Mouse (Mus musculus): ENCODE data around the gene E330017A01Rik. TPM values are rescaled to one million over a fixed set of nuclear protein-coding genes. Genes with fewer than 3 reads are reported as not detected.
"Not testable (repeated sequence)": the region's sequence is repeated elsewhere in the genome, so short reads cannot be mapped to it uniquely, and the experiment has no call there.

E330017A01Rik gene
- polyA plus RNA-seq, 1 experiment from 2014 or later: not detected

DNA sequence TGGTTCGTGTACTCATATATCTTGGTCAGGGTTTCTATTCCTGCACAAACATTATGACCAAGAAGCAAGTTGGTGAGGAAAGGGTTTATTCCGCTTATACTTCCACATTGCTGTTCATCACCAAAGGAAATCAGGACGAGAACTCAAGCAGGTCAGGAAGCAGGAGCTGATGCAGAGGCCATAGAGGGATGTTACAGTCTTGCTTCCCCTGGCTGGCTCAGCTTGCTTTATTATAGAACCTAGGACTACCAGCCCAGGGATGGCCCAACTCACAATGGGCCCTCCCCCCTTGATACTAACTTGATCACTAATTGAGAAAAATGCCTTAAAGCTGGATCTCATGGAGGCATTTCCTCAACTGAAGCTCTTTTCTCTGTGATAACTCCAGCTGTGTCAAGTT is 28.1 kb upstream of the E330017A01Rik start:
- not testable (repeated sequence) for H3K4me3 ChIP-seq (ENCODE audit: low read length); H3K4me1 ChIP-seq (ENCODE audit: control insufficient read depth, insufficient read depth, low read length); ATAC-seq; H3K4me2 ChIP-seq (ENCODE audit: low read depth, low read length); H3K36me3 ChIP-seq (ENCODE audit: control insufficient read depth, insufficient read depth, low read length); H3K27me3 ChIP-seq (replicated peaks; ENCODE audit: control insufficient read depth, insufficient read depth, low read length); H3K9ac ChIP-seq (ENCODE audit: low read depth, low read length); H3K9me3 ChIP-seq (ENCODE audit: control insufficient read depth, low read length); H3K27ac ChIP-seq (ENCODE audit: low read length)
- 78% methylated on average over 3 of the region's 3 CpGs for WGBS

DNA sequence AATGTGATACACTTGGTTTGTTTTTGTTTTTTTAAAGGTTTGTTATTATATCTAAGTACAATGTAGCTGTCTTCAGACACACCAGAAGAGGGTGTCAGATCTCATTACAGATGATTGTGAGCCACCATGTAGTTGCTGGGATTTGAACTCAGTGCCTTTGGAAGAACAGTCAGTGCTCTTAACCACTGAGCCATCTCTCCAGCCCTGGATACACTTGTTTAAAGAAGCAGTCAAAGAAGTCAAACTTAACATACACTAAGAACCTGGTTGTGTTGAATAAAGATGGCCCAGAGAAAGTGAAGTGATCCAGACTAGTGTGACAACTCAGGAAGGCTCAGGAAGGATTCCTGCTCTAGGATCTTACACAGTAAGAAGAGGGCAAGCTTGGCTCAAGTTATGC is 26.6 kb upstream of the E330017A01Rik start:
- H3K9ac ChIP-seq (ENCODE audit: low read depth, low read length); ATAC-seq; H3K4me2 ChIP-seq (ENCODE audit: low read depth, low read length): not testable (repeated sequence)

DNA sequence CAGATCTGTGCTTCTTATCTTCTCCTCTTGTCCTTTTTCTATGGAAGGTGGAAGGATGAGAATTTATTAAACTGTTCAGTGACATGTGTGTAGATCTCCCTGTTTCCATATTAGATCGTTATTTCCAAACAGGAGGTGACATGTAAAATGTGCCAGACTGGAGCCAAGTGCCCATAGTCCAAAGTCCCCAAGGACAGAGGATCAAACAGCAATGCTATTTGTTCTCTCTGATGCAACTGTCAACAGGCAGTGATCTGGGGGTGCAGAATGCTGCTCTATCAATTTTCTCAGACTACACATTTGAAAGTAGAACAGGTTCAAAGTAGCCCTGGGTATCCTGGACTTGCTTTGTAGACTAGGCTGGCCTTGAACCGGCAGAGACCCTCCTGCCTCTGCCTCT is 25.3 kb upstream of the E330017A01Rik start:
- no peak overlapping the region for H3K4me2 ChIP-seq (ENCODE audit: low read depth, low read length)
- H3K4me3 ChIP-seq (ENCODE audit: low read length): no peak overlapping the region
- no peak for ATAC-seq
- 87% methylated on average over 2 of the region's 2 CpGs for WGBS
- H3K27me3 ChIP-seq (replicated peaks; ENCODE audit: control insufficient read depth, insufficient read depth, low read length): no peaks in the 10 kb centered on the region
- H3K27ac ChIP-seq (ENCODE audit: low read length): no peak overlapping the region
- no peaks in the 10 kb centered on the region for H3K9me3 ChIP-seq (ENCODE audit: control insufficient read depth, low read length)
- H3K36me3 ChIP-seq (ENCODE audit: control insufficient read depth, insufficient read depth, low read length): no peaks in the 10 kb centered on the region
- H3K4me1 ChIP-seq (ENCODE audit: control insufficient read depth, insufficient read depth, low read length): no peaks in the 10 kb centered on the region
- H3K9ac ChIP-seq (ENCODE audit: low read depth, low read length): no peak overlapping the region

More for the DNA sequence above, 26.6 kb upstream of the E330017A01Rik start:
- H3K4me3 ChIP-seq (ENCODE audit: low read length); H3K9me3 ChIP-seq (ENCODE audit: control insufficient read depth, low read length); H3K4me1 ChIP-seq (ENCODE audit: control insufficient read depth, insufficient read depth, low read length); H3K27me3 ChIP-seq (replicated peaks; ENCODE audit: control insufficient read depth, insufficient read depth, low read length); H3K27ac ChIP-seq (ENCODE audit: low read length); H3K36me3 ChIP-seq (ENCODE audit: control insufficient read depth, insufficient read depth, low read length): not testable (repeated sequence)

DNA sequence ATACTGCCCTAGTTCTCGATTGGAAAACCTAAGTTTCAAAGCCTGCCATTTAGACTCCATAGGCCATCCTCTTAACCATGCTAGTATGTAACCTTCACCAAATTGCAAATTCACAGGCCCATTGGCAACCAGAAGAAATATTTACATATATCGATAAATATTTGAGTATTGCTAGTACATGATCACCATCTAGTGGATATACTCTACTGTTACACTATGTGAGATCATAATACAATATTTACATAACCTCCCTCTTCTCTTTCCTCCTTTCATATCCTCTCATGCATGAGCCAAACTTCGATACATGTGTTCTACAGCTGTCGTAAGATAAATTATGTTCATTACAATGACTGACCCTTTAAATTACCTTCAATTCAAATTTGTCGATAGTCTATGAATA is 24.5 kb upstream of the E330017A01Rik start:
- Histone ChIP-seq H3K4me3 (ENCODE audit: low read length) (no peak overlapping the region), H3K27ac (ENCODE audit: low read length) (no peak overlapping the region), H3K4me2 (ENCODE audit: low read depth, low read length) (no peak overlapping the region), H3K9ac (ENCODE audit: low read depth, low read length) (no peak overlapping the region), H3K36me3 (ENCODE audit: control insufficient read depth, insufficient read depth, low read length) (no peaks in the 10 kb centered on the region), H3K4me1 (ENCODE audit: control insufficient read depth, insufficient read depth, low read length) (no peaks in the 10 kb centered on the region), H3K9me3 (ENCODE audit: control insufficient read depth, low read length) (no peaks in the 10 kb centered on the region), H3K27me3 (replicated peaks; ENCODE audit: control insufficient read depth, insufficient read depth, low read length) (no peaks in the 10 kb centered on the region)
- ATAC-seq: no peak
- 56% methylated on average over 5 of the region's 5 CpGs for WGBS

DNA sequence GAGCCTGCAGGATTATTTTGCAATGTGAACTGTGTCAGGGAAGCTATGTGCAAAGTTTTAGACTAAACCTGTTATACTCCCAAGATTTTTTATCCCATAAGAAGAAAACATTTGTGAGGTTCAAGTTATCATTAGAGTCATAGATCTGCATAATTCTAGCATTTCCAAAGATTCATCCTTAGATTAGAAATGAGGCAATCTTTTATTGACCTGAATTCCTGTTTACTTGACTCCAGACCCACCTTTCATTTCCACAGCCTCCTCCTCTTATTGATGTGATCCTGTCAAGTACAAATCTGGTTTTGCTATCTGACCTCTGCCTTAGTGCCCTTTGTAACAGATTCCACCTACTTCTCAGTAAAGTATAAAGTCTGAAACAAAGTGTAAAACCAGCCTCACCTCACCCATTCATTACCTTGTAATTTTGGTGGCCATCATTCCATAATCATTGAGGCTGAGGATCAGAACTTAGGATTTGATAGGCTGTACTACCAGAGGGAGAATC is 23.8 kb upstream of the E330017A01Rik start:
- Histone ChIP-seq H3K4me2 (ENCODE audit: low read depth, low read length) (no peak overlapping the region), H3K4me1 (ENCODE audit: control insufficient read depth, insufficient read depth, low read length) (no peaks in the 10 kb centered on the region), H3K4me3 (ENCODE audit: low read length) (no peak overlapping the region), H3K9ac (ENCODE audit: low read depth, low read length) (no peak overlapping the region), H3K36me3 (ENCODE audit: control insufficient read depth, insufficient read depth, low read length) (no peaks in the 10 kb centered on the region), H3K27ac (ENCODE audit: low read length) (no peak overlapping the region), H3K9me3 (ENCODE audit: control insufficient read depth, low read length) (no peaks in the 10 kb centered on the region), H3K27me3 (replicated peaks; ENCODE audit: control insufficient read depth, insufficient read depth, low read length) (no peaks in the 10 kb centered on the region)
- no peak; the same call in 1 of the 2 replicates for ATAC-seq

DNA sequence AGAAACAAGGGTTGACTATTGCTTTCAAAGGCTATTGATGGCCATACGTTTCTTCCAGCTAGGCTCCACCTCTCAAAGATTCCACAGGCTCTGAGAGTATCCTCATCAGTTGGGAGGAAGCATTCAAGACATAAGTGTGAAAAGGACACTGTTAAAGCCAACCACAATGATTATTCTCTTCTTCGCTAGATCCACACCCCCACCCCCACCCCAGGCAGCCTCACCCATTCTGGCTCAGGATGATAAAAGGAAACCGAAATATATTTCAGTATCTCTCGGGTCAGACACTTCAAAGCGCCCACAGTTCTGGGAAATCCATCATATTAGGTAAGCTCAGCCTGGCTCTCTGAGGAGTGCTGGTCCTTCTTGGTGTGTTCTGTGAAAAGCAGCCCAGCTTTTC is 23.3 kb upstream of the E330017A01Rik start:
- H3K27me3 ChIP-seq (replicated peaks; ENCODE audit: control insufficient read depth, insufficient read depth, low read length): no peaks in the 10 kb centered on the region
- no peak overlapping the region for H3K4me2 ChIP-seq (ENCODE audit: low read depth, low read length)
- 79% methylated on average over 5 of the region's 5 CpGs for WGBS
- H3K9me3 ChIP-seq (ENCODE audit: control insufficient read depth, low read length): no peaks in the 10 kb centered on the region
- no peak overlapping the region for H3K27ac ChIP-seq (ENCODE audit: low read length)
- ATAC-seq: peak; percentile 70
- H3K9ac ChIP-seq (ENCODE audit: low read depth, low read length): no peak overlapping the region
- H3K4me1 ChIP-seq (ENCODE audit: control insufficient read depth, insufficient read depth, low read length): no peaks in the 10 kb centered on the region
- no peak overlapping the region for H3K4me3 ChIP-seq (ENCODE audit: low read length)
- no peaks in the 10 kb centered on the region for H3K36me3 ChIP-seq (ENCODE audit: control insufficient read depth, insufficient read depth, low read length)

DNA sequence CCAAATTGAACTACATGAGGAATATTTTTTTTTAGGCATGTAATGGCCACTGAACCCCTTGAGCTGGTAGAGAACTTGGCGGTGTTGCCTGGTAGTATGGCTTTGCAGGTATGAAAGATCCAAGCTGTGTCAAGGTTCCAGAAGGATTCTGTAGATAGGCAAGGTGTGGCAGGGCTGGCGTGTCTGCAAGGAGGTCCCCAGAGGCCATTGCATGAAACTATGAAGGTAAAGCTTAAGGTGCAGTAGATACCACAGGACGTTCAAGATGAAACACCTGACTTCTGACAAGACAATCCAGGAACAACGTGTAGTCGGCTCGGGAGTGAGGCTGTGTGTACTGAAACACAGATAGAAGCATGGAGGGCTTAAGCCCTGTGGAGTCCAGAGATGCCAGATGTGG is 20.1 kb upstream of the E330017A01Rik start:
- H3K9me3 ChIP-seq (ENCODE audit: control insufficient read depth, low read length): no peaks in the 10 kb centered on the region
- H3K36me3 ChIP-seq (ENCODE audit: control insufficient read depth, insufficient read depth, low read length): no peaks in the 10 kb centered on the region
- peak; percentile 21; the same call in 1 of the 2 replicates for ATAC-seq
- H3K27ac ChIP-seq (ENCODE audit: low read length): no peak overlapping the region
- H3K4me1 ChIP-seq (ENCODE audit: control insufficient read depth, insufficient read depth, low read length): no peaks in the 10 kb centered on the region
- 85% methylated on average over 6 of the region's 6 CpGs for WGBS
- H3K4me2 ChIP-seq (ENCODE audit: low read depth, low read length): no peak overlapping the region
- H3K4me3 ChIP-seq (ENCODE audit: low read length): no peak overlapping the region
- H3K27me3 ChIP-seq (replicated peaks; ENCODE audit: control insufficient read depth, insufficient read depth, low read length): no peaks in the 10 kb centered on the region
- no peak overlapping the region for H3K9ac ChIP-seq (ENCODE audit: low read depth, low read length)

DNA sequence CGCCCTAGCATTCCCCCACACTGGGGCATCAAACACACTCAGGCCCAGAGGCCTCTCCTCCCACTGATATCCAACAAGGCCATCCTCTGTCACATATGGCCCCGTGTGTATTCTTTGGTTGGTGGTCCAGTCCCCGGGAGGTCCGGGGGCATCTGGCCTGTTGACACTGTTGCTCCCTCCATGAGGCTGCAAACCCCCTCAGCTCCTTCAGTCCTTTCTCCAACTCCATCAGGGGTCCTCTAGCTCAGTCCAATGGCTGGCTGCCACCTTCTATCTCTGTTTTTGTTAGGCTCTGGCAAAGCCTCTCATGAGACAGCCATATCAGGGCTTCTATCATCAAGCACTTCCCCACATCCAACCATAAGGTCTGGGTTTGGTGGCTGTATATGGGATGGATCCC is 18.0 kb upstream of the E330017A01Rik start:
- Histone ChIP-seq H3K4me3 (ENCODE audit: low read length) (no peak overlapping the region), H3K36me3 (ENCODE audit: control insufficient read depth, insufficient read depth, low read length) (no peaks in the 10 kb centered on the region), H3K27me3 (replicated peaks; ENCODE audit: control insufficient read depth, insufficient read depth, low read length) (no peaks in the 10 kb centered on the region), H3K9me3 (ENCODE audit: control insufficient read depth, low read length) (no peaks in the 10 kb centered on the region), H3K4me2 (ENCODE audit: low read depth, low read length) (no peak overlapping the region), H3K4me1 (ENCODE audit: control insufficient read depth, insufficient read depth, low read length) (no peaks in the 10 kb centered on the region), H3K9ac (ENCODE audit: low read depth, low read length) (no peak overlapping the region), H3K27ac (ENCODE audit: low read length) (no peak overlapping the region)
- ATAC-seq: no peak
- WGBS: 85% methylated on average over 4 of the region's 4 CpGs

DNA sequence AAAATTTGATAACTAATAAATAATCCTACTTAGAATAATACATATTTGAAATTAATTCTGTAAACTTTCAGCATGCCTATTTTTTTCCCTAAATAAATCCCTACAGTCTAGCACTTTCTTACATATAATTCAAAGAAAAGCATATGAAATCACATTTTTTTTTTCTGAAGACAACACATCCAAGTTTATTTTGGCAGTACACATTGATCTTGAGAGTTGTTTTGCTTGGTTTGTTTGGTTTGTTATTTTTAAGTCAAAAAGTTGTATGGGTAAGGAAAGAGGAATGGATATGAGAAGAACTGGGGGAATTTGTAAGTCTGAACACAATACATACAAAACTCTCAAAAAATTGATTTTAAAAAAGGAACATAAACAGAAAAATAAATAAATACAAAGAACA is 17.2 kb upstream of the E330017A01Rik start:
- Histone ChIP-seq H3K9ac (ENCODE audit: low read depth, low read length) (no peak overlapping the region), H3K27me3 (replicated peaks; ENCODE audit: control insufficient read depth, insufficient read depth, low read length) (no peaks in the 10 kb centered on the region), H3K27ac (ENCODE audit: low read length) (no peak overlapping the region), H3K4me1 (ENCODE audit: control insufficient read depth, insufficient read depth, low read length) (no peaks in the 10 kb centered on the region), H3K4me2 (ENCODE audit: low read depth, low read length) (no peak overlapping the region), H3K36me3 (ENCODE audit: control insufficient read depth, insufficient read depth, low read length) (no peaks in the 10 kb centered on the region), H3K9me3 (ENCODE audit: control insufficient read depth, low read length) (no peaks in the 10 kb centered on the region), H3K4me3 (ENCODE audit: low read length) (no peak overlapping the region)
- no peak for ATAC-seq

DNA sequence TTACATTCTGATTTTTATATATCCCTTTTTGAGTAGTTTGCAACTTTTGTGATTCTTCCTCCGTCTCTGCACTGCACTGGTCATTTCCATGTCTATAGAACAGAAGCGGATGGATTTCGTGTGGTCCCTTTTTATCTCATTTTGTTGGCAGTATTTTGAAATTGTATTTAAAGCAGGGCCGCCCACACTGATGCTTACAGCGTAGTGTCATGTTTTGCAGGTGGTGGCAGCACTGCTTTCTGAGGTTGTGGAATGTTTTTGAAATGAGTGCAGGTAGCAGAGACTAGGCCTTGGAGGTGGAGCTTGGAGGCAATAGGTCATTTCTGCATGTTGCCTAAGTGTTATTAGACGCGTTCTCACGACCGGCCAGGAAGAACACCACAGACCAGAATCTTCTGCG is 11.4 kb upstream of the E330017A01Rik start:
- Histone ChIP-seq H3K4me3 (ENCODE audit: low read length) (no peak overlapping the region), H3K27me3 (replicated peaks; ENCODE audit: control insufficient read depth, insufficient read depth, low read length) (no peaks in the 10 kb centered on the region), H3K4me2 (ENCODE audit: low read depth, low read length) (no peak overlapping the region), H3K9ac (ENCODE audit: low read depth, low read length) (no peak overlapping the region), H3K27ac (ENCODE audit: low read length) (no peak overlapping the region), H3K9me3 (ENCODE audit: control insufficient read depth, low read length) (no peaks in the 10 kb centered on the region), H3K36me3 (ENCODE audit: control insufficient read depth, insufficient read depth, low read length) (no peaks in the 10 kb centered on the region), H3K4me1 (ENCODE audit: control insufficient read depth, insufficient read depth, low read length) (no peaks in the 10 kb centered on the region)
- WGBS: 95% methylated on average over 10 of the region's 10 CpGs
- ATAC-seq: no peak

Data from intestine, embryonic 16.5 days (tissue).